Mouse (Mus musculus) effector memory CD4-positive, alpha-beta T cell, adult 7 months (primary cell): ENCODE results near the gene Trim30a. TPM values are rescaled to one million over a fixed set of nuclear protein-coding genes. Genes with fewer than 3 reads are reported as not detected.

Experiments
- polyA plus RNA-seq: library from polyadenylated mRNA; unstranded; fragments of 100-300 nt; shearing (Covaris generic); gene quantifications from one replicate; pipeline ENCODE4 v1.2.1, GENCODE M21; 2017

Gene Trim30a
- polyA plus RNA-seq: 51.2 TPM

GRCm38 (mm10) chr7:104465065-104465744 is at the start of gene Trim30a:
Gene Trim30a, minus strand, starts transcription at chr7:104465193.

GRCm38 (mm10) chr7:104507421-104508065 is 42.5 kb upstream of the Trim30a start, which contains the start of gene Trim30d:
Gene Trim30d, minus strand, starts transcription at chr7:104507849.

GRCm38 (mm10) chr7:104400698-104401097 is 64.3 kb downstream of the Trim30a start, which contains the start of gene Trim30c:
Gene Trim30c, minus strand, starts transcription at chr7:104400837.

GRCm38 (mm10) chr7:104369736-104370414 is 95.1 kb downstream of the Trim30a start, which contains the start of gene Trim30b:
Gene Trim30b, minus strand, starts transcription at chr7:104369884.

Other genes with a start within 250 kb of the Trim30a start
- 2.3 TPM for gene Trim6, start 246.4 kb downstream of the Trim30a start, polyA plus RNA-seq
- gene Trim34a, start 220.7 kb downstream of the Trim30a start, polyA plus RNA-seq: 33.2 TPM
- 20.3 TPM for gene Trim5, start 177.1 kb downstream of the Trim30a start, polyA plus RNA-seq
- gene Trim12a, start 149.7 kb downstream of the Trim30a start, polyA plus RNA-seq: 118 TPM
- 0.68 TPM for gene Trim34b, start 135.7 kb downstream of the Trim30a start, polyA plus RNA-seq
- 10.2 TPM for gene Trim12c, start 111.8 kb downstream of the Trim30a start, polyA plus RNA-seq
- gene Trim30b, start 95.3 kb downstream of the Trim30a start, polyA plus RNA-seq: 0.46 TPM
- gene Trim30c, start 64.4 kb downstream of the Trim30a start, polyA plus RNA-seq: 3.5 TPM
- gene Trim30d, start 42.7 kb upstream of the Trim30a start, polyA plus RNA-seq: 15.0 TPM
- not detected for gene Olfr651, start 84.9 kb upstream of the Trim30a start, polyA plus RNA-seq
- 0.20 TPM for gene Olfr652, start 95.7 kb upstream of the Trim30a start, polyA plus RNA-seq
- gene Olfr653, start 112.1 kb upstream of the Trim30a start, polyA plus RNA-seq: not detected
- not detected for gene Olfr654, start 121.8 kb upstream of the Trim30a start, polyA plus RNA-seq
- gene Olfr655, start 136.6 kb upstream of the Trim30a start, polyA plus RNA-seq: not detected
- not detected for gene Olfr656, start 148.8 kb upstream of the Trim30a start, polyA plus RNA-seq
- 0.26 TPM for gene Olfr657, start 159.6 kb upstream of the Trim30a start, polyA plus RNA-seq
- gene Olfr658, start 182.1 kb upstream of the Trim30a start, polyA plus RNA-seq: 0.22 TPM
- 0.30 TPM for gene Olfr659, start 201.6 kb upstream of the Trim30a start, polyA plus RNA-seq
- not detected for gene Olfr661, start 221.3 kb upstream of the Trim30a start, polyA plus RNA-seq